Mouse (Mus musculus): ENCODE data around the gene Hnf1a.

GRCm38 (mm10) chr5:114915854-114916253 lies 55.0 kb downstream of the Hnf1a start:
- TF ChIP-seq EP300 (IDR thresholded peaks at IDR 0.05; ENCODE audit: low read depth) (no peak), CTCF (IDR thresholded peaks at IDR 0.05; ENCODE audit: low read depth) (no peak)
